Mouse (Mus musculus): ENCODE results near the gene Ffar4. TPM values are rescaled to one million over a fixed set of nuclear protein-coding genes. Genes with fewer than 3 reads are reported as not detected.

Ffar4 gene
- total and polyA plus RNA-seq, 3 experiments, result not detected

- TF ChIP-seq USF1 (IDR thresholded peaks at IDR 0.05; ENCODE audit: low read depth, low read length) (no peak), MXI1 (IDR thresholded peaks at IDR 0.05; ENCODE audit: low read depth, low read length) (no peak), ZKSCAN1 (IDR thresholded peaks at IDR 0.05; ENCODE audit: low read depth, low read length) (no peak), RAD21 (IDR thresholded peaks at IDR 0.05; ENCODE audit: low read depth, low read length) (peak; percentile 5; the same call in 1 of the 2 replicates), TBP (IDR thresholded peaks at IDR 0.05; ENCODE audit: low read depth, low read length) (no peak), ETS1 (IDR thresholded peaks at IDR 0.05; ENCODE audit: low read depth, low read length) (no peak), CTCF (IDR thresholded peaks at IDR 0.05 in 2 of 3, conservative IDR thresholded peaks at IDR 0.05 in 1 of 3; ENCODE audit: control insufficient read depth in 1 of 3, insufficient read depth in 1 of 3, low read depth in 2 of 3, low read length in 3 of 3, poor library complexity in 1 of 3, severe bottlenecking in 1 of 3) (peak in 1 of 3 experiments; percentile 3; a peak in 1 of 6 replicates)
- Histone ChIP-seq H3K9me3 (replicated peaks; ENCODE audit: insufficient read depth, low read length) (no peaks in the 10 kb centered on the region), H3K4me1 (ENCODE audit: control insufficient read depth in 1 of 2, insufficient read depth in 2 of 2, low read length in 2 of 2) (no peaks in the 10 kb centered on the region), H3K27me3 (ENCODE audit: control insufficient read depth in 1 of 2, insufficient read depth in 2 of 2, low read length in 2 of 2) (no peaks in the 10 kb centered on the region), H3K9ac (ENCODE audit: control insufficient read depth, low read depth, low read length, poor library complexity, severe bottlenecking) (no peak overlapping the region), H3K36me3 (ENCODE audit: control insufficient read depth in 1 of 2, insufficient read depth in 2 of 2, low read length in 2 of 2) (peaks cover 0 to 4% of the 10 kb centered on the region in 2 experiments; a peak in 1 of 4 replicates), H3K27ac (ENCODE audit: control insufficient read depth, low read depth, low read length) (no peak overlapping the region), H3K79me2 (ENCODE audit: control insufficient read depth, insufficient read depth, low read length, poor library complexity) (no peaks in the 10 kb centered on the region), H3K4me3 (ENCODE audit: control insufficient read depth in 1 of 2, insufficient read depth in 1 of 2, low read depth in 2 of 2, low read length in 2 of 2) (no peak overlapping the region)
- peak; percentile 10 for DNase-seq (ENCODE audit: low read depth, low spot score)
Observed at GRCm38 (mm10) chr19:38076251-38076650, 20.6 kb upstream of the Ffar4 start.

- no peak for DNase-seq (ENCODE audit: low read depth, low spot score)
- Histone ChIP-seq H3K27me3 (ENCODE audit: control insufficient read depth in 1 of 2, insufficient read depth in 2 of 2, low read length in 2 of 2) (no peaks in the 10 kb centered on the region), H3K4me3 (ENCODE audit: control insufficient read depth in 1 of 2, insufficient read depth in 1 of 2, low read depth in 2 of 2, low read length in 2 of 2) (no peak overlapping the region), H3K4me1 (ENCODE audit: control insufficient read depth in 1 of 2, insufficient read depth in 2 of 2, low read length in 2 of 2) (no peaks in the 10 kb centered on the region), H3K9me3 (replicated peaks; ENCODE audit: insufficient read depth, low read length) (no peaks in the 10 kb centered on the region), H3K27ac (ENCODE audit: control insufficient read depth, low read depth, low read length) (no peak overlapping the region), H3K9ac (ENCODE audit: control insufficient read depth, low read depth, low read length, poor library complexity, severe bottlenecking) (no peak overlapping the region), H3K79me2 (ENCODE audit: control insufficient read depth, insufficient read depth, low read length, poor library complexity) (no peaks in the 10 kb centered on the region), H3K36me3 (ENCODE audit: control insufficient read depth in 1 of 2, insufficient read depth in 2 of 2, low read length in 2 of 2) (peaks cover 0 to 2% of the 10 kb centered on the region in 2 experiments; a peak in 1 of 4 replicates)
- TF ChIP-seq UBTF (IDR thresholded peaks at IDR 0.05; ENCODE audit: borderline replicate concordance, insufficient read depth, low read depth, low read length) (no peak), MAZ (IDR thresholded peaks at IDR 0.05; ENCODE audit: low read depth, low read length) (no peak), MYB (IDR thresholded peaks at IDR 0.05; ENCODE audit: low read depth, low read length) (no peak), ZNF384 (IDR thresholded peaks at IDR 0.05; ENCODE audit: low read depth, low read length) (no peak)
Observed at GRCm38 (mm10) chr19:38077851-38078540, 18.9 kb upstream of the Ffar4 start.

- no peak overlapping the region for H3K27ac ChIP-seq (ENCODE audit: control insufficient read depth, low read depth, low read length)
- no peaks in the 10 kb centered on the region for H3K36me3 ChIP-seq (ENCODE audit: control insufficient read depth in 1 of 2, insufficient read depth in 2 of 2, low read length in 2 of 2)
- H3K9ac ChIP-seq (ENCODE audit: control insufficient read depth, low read depth, low read length, poor library complexity, severe bottlenecking), result no peak overlapping the region
- no peak for TF ChIP-seq JUND (IDR thresholded peaks at IDR 0.05; ENCODE audit: low read depth, low read length)
- no peak for TF ChIP-seq MEF2A (IDR thresholded peaks at IDR 0.05; ENCODE audit: extremely low read depth, insufficient replicate concordance, low read depth, low read length, poor library complexity, severe bottlenecking)
- TF ChIP-seq MAX (IDR thresholded peaks at IDR 0.05; ENCODE audit: low read length), result no peak
- no peak for TF ChIP-seq POLR2A (IDR thresholded peaks at IDR 0.05; ENCODE audit: control insufficient read depth in 1 of 2, insufficient read depth in 1 of 2, low read depth in 1 of 2, low read length in 2 of 2, poor library complexity in 1 of 2)
- no peak for TF ChIP-seq ZKSCAN1 (IDR thresholded peaks at IDR 0.05; ENCODE audit: low read depth, low read length)
- no peaks in the 10 kb centered on the region for H3K79me2 ChIP-seq (ENCODE audit: control insufficient read depth, insufficient read depth, low read length, poor library complexity)
- DNase-seq (ENCODE audit: low read depth, low spot score), result no peak
- no peaks in the 10 kb centered on the region for H3K4me1 ChIP-seq (ENCODE audit: control insufficient read depth in 1 of 2, insufficient read depth in 2 of 2, low read length in 2 of 2)
- H3K27me3 ChIP-seq (ENCODE audit: control insufficient read depth in 1 of 2, insufficient read depth in 2 of 2, low read length in 2 of 2), result peaks cover 0 to 2% of the 10 kb centered on the region in 2 experiments; a peak in 1 of 4 replicates
- no peak overlapping the region for H3K4me3 ChIP-seq (ENCODE audit: control insufficient read depth in 1 of 2, insufficient read depth in 1 of 2, low read depth in 2 of 2, low read length in 2 of 2)
- H3K9me3 ChIP-seq (replicated peaks; ENCODE audit: insufficient read depth, low read length), result no peaks in the 10 kb centered on the region
Observed at GRCm38 (mm10) chr19:38081361-38081760, 15.5 kb upstream of the Ffar4 start.
